ENCODE assay signal across 22 mouse cellular contexts in genomic region chr7:35723035-35723434, GRCm38 (mm10). TPM values are rescaled to one million over a fixed set of nuclear protein-coding genes. Genes with fewer than 3 reads are reported as not detected.
DNase-seq lines count a peak whose midpoint lies in the region; ATAC-seq and TF ChIP-seq lines count a peak whose summit lies in the region.
"Had no signal": no experiment of that assay in that cellular context is flagged by ENCODE, and none has a peak within 500 bp of the region (broad histone marks: within the 10 kb centered on the region; RNA-seq: fewer than 3 reads in every experiment).

No protein-coding gene starts in this region.

- H3K9me3 ChIP-seq in liver, embryonic 12.5 days (replicated peaks): no peaks in the 10 kb centered on the region
- H3K9me3 ChIP-seq: embryonic facial prominence, embryonic 12.5 days; liver, embryonic 15.5 days had no signal

- no peak overlapping the region for H3K4me2 ChIP-seq in liver, embryonic 12.5 days
- H3K4me2 ChIP-seq: embryonic facial prominence, embryonic 12.5 days; hindbrain, embryonic 14.5 days; liver, embryonic 15.5 days had no signal

- no peak overlapping the region for H3K9ac ChIP-seq in liver, adult 2 months (ENCODE audit: low read depth, low read length)
- H3K9ac ChIP-seq in liver, embryonic 12.5 days: no peak overlapping the region
- H3K9ac ChIP-seq: embryonic facial prominence, embryonic 12.5 days; hindbrain, embryonic 14.5 days; liver, embryonic 15.5 days had no signal

- no peak overlapping the region for H3K27ac ChIP-seq in gastrocnemius, adult 2 months
- H3K27ac ChIP-seq in liver, adult 2 months (replicated peaks; ENCODE audit: insufficient read depth, low read depth, low read length): no peak overlapping the region
- H3K27ac ChIP-seq in liver, embryonic 12.5 days: no peak overlapping the region
- no peak overlapping the region for H3K27ac ChIP-seq in bone marrow, adult 2 months (ENCODE audit: control insufficient read depth, insufficient read depth, low read depth, low read length, poor library complexity)
- H3K27ac ChIP-seq: embryonic facial prominence, embryonic 12.5 days; hindbrain, embryonic 14.5 days; liver, embryonic 15.5 days; midbrain, embryonic 10.5 days had no signal

- intact Hi-C loops in gastrocnemius, adult 2 months (cut with DNase I): no loop called here

- H3K4me3 ChIP-seq in gastrocnemius, adult 2 months: no peak overlapping the region
- H3K4me3 ChIP-seq in liver, adult 2 months (ENCODE audit: insufficient read depth, low read depth, low read length): no peak overlapping the region
- H3K4me3 ChIP-seq in liver, embryonic 12.5 days: no peak overlapping the region
- no peak overlapping the region for H3K4me3 ChIP-seq in bone marrow, adult 2 months (replicated peaks; ENCODE audit: control insufficient read depth, low read depth, low read length)
- H3K4me3 ChIP-seq: embryonic facial prominence, embryonic 12.5 days; liver, embryonic 15.5 days; midbrain, embryonic 10.5 days had no signal

- TF ChIP-seq CTCF in gastrocnemius, adult 2 months (IDR thresholded peaks at IDR 0.05): peak; percentile 23; the same call in 1 of the 2 replicates
- 0 out of 2 replicates have a peak, but pooled peaks have one; percentile 6 for TF ChIP-seq CTCF in liver, adult 2 months (IDR thresholded peaks at IDR 0.05; ENCODE audit: low read depth, low read length)
- peak; percentile 22; the same call in 1 of the 2 replicates for TF ChIP-seq CTCF in bone marrow, adult 2 months (IDR thresholded peaks at IDR 0.05; ENCODE audit: control insufficient read depth, insufficient read depth, low read length)

- no peaks in the 10 kb centered on the region for H3K36me3 ChIP-seq in liver, adult 2 months (ENCODE audit: control insufficient read depth, insufficient read depth, low read length)
- H3K36me3 ChIP-seq in liver, embryonic 12.5 days: peaks cover 52% of the 10 kb centered on the region

- TF ChIP-seq POLR2A in liver, adult 2 months (IDR thresholded peaks at IDR 0.05; ENCODE audit: extremely low read depth, insufficient read depth, low read length): no peak
- TF ChIP-seq POLR2A in bone marrow, adult 2 months (IDR thresholded peaks at IDR 0.05; ENCODE audit: borderline replicate concordance, control insufficient read depth, low read depth, low read length): no peak

- H3K79me2 ChIP-seq in liver, adult 2 months (ENCODE audit: control insufficient read depth, insufficient read depth, low read length): no peaks in the 10 kb centered on the region

- WGBS in liver, adult 2 months: 97% methylated on average over 2 of the region's 2 CpGs
- WGBS in liver, embryonic 12.5 days (ENCODE audit: insufficient replicate concordance): 80% methylated on average over 2 of the region's 2 CpGs
- 84% methylated on average over 2 of the region's 2 CpGs for WGBS in bone marrow, adult 2 months

- DNase-seq in gastrocnemius, adult 2 months: no peak
- no peak for DNase-seq in gastrocnemius, adult 8-10 months (ENCODE audit: low spot score in 2 of 2)
- DNase-seq in liver, adult 2 months (ENCODE audit: extremely low read depth, low read depth, low spot score): no peak
- peak; percentile 30 for DNase-seq in ES-CJ7 (ENCODE audit: low read depth, low spot score)
- no peak for DNase-seq in urinary bladder, postnatal 10 days (ENCODE audit: low spot score)
- DNase-seq in neural tube, embryonic 10.5 days (ENCODE audit: extremely low spot score, low spot score): no peak
- DNase-seq: adrenal gland, postnatal 25 days; cerebellum, adult 11-12 months; cerebellum, postnatal 10 days; heart, postnatal 4 days; kidney, adult 9 months; kidney, postnatal 36 days; lung, postnatal 10 days; right cerebral cortex, postnatal 25 days; thymus, postnatal 25 days had no signal

- no peaks in the 10 kb centered on the region for H3K4me1 ChIP-seq in liver, adult 2 months (ENCODE audit: control insufficient read depth, insufficient read depth, low read length)
- no peaks in the 10 kb centered on the region for H3K4me1 ChIP-seq in liver, embryonic 12.5 days
- no peaks in the 10 kb centered on the region for H3K4me1 ChIP-seq in bone marrow, adult 2 months (ENCODE audit: control insufficient read depth, insufficient read depth, low read length)
- H3K4me1 ChIP-seq: embryonic facial prominence, embryonic 12.5 days; liver, embryonic 15.5 days; midbrain, embryonic 10.5 days had no signal

- H3K27me3 ChIP-seq in liver, adult 2 months (ENCODE audit: control insufficient read depth, insufficient read depth, low read length): no peaks in the 10 kb centered on the region
- H3K27me3 ChIP-seq in liver, embryonic 12.5 days (replicated peaks): no peaks in the 10 kb centered on the region
- H3K27me3 ChIP-seq: embryonic facial prominence, embryonic 12.5 days; liver, embryonic 15.5 days had no signal

- ATAC-seq in liver, embryonic 12.5 days: no peak
- ATAC-seq: inflammation-experienced regulatory T-cells, adult 6 months had no signal

RNA-seq across cellular contexts. Expression of gene Dpy19l3, which starts 31.2 kb away (rescaled TPM):
- total RNA-seq in gastrocnemius, adult 2 months (2021): 1 to 10 TPM; 5.8 to 7.1 TPM
- total RNA-seq in gastrocnemius, adult 8-10 months (2022): 1 to 10 TPM; 2.1 to 4.1 (median 3.6) TPM
- total RNA-seq in liver, adult 2 months (2014; rRNA removed): 3.8 and 3.9 TPM in 2 replicates
- polyA plus RNA-seq in liver, adult 2 months (2012; rRNA removed): 1.5 and 2.4 TPM in 2 replicates
- polyA plus RNA-seq in liver, embryonic 12.5 days (2016; fragmentation: Nextera tagmentation; extraction: Ambion mirVana): 9.0 and 12.5 TPM in 2 replicates
- 1.8 and 3.1 TPM in 2 replicates for polyA plus RNA-seq in bone marrow, adult 2 months (2011; ENCODE audit: insufficient read depth, insufficient read length, low replicate concordance, missing spikeins)
